Mouse (Mus musculus) midbrain, embryonic 10.5 days (tissue): ENCODE measurements around the gene Wdr73. TPM values are rescaled to one million over a fixed set of nuclear protein-coding genes. Genes with fewer than 3 reads are reported as not detected.
A peak's percentile ranks its signal among the peaks of the same experiment; 100 is the strongest.

Source experiments
- DNase-seq: peaks from one replicate; pipeline ENCODE4 v3.0.0-alpha.2; 2017; ENCODE audit warnings: low spot score
- H3K27ac ChIP-seq: fragments of 300-500 bp; sonication (generic); replicated peaks from 2 replicates; pipeline ENCODE4 v1.5.1; 2016; ENCODE audit warnings: mild to moderate bottlenecking
- H3K27me3 ChIP-seq: fragments of 300-500 bp; sonication (generic); 2 replicates; pipeline ENCODE4 v1.6.1; 2016; ENCODE audit warnings: low read depth, mild to moderate bottlenecking; ENCODE audit not compliant: poor library complexity, severe bottlenecking
- H3K36me3 ChIP-seq: fragments of 300-500 bp; sonication (generic); 2 replicates; pipeline ENCODE4 v1.6.1; 2016; ENCODE audit warnings: mild to moderate bottlenecking, moderate library complexity
- H3K4me1 ChIP-seq: fragments of 300-500 bp; sonication (generic); 2 replicates; pipeline ENCODE4 v1.6.1; 2016
- H3K4me3 ChIP-seq: fragments of 300-500 bp; sonication (generic); 2 replicates; pipeline ENCODE4 v1.5.1; 2016; ENCODE audit warnings: mild to moderate bottlenecking, moderate library complexity
- H3K9me3 ChIP-seq: fragments of 300-500 bp; sonication (generic); replicated peaks from 2 replicates; pipeline ENCODE4 v1.6.1; 2016; ENCODE audit warnings: mild to moderate bottlenecking
- WGBS: fragments of 180-500 bp; shearing (Covaris S2); methylation state at CpG from one replicate; pipeline ENCODE4 v1.1.7; 2016; 5-methylcytosine and 5-hydroxymethylcytosine counted together
- polyA plus RNA-seq: library from polyadenylated mRNA; unstranded; fragments of >200 nt; fragmentation: Nextera tagmentation; extraction: Ambion mirVana; gene quantifications from 2 replicates; pipeline ENCODE4 v1.2.1, GENCODE M21; 2016

The Wdr73 gene
- polyA plus RNA-seq, 1 experiment from 2014 or later = 48.0 TPM

GRCm38 (mm10) chr7:80862475-80862874 lies 38.6 kb downstream of the Wdr73 start:
- DNase-seq = no peak
- peak overlapping the region; percentile 14; the same call in 1 of the 2 replicates for H3K4me3 ChIP-seq
- no peak overlapping the region for H3K27ac ChIP-seq
- peaks cover 29% of the 10 kb centered on the region for H3K4me1 ChIP-seq
- 81% methylated on average over 2 of the region's 2 CpGs for whole genome bisulfite sequencing
- H3K9me3 ChIP-seq = no peaks in the 10 kb centered on the region
- no peaks in the 10 kb centered on the region for H3K27me3 ChIP-seq
- H3K36me3 ChIP-seq = peaks cover 46% of the 10 kb centered on the region

- peaks cover 30% of the 10 kb centered on the region for H3K36me3 ChIP-seq
- DNase-seq = peak; percentile 95
- H3K27ac ChIP-seq = peak within 1 kb of the TSS; percentile 98
- no peaks in the 10 kb centered on the region for H3K27me3 ChIP-seq
- WGBS = under 1% methylated on average over 40 of the region's 40 CpGs
- peaks cover 29% of the 10 kb centered on the region for H3K4me1 ChIP-seq
- no peaks in the 10 kb centered on the region for H3K9me3 ChIP-seq
- peak within 1 kb of the TSS; percentile 78 for H3K4me3 ChIP-seq
Measured at GRCm38 (mm10) chr7:80860729-80861274, 40.3 kb downstream of the Wdr73 start, which contains the start of gene Zscan2. Gene Zscan2, plus strand, starts transcription at chr7:80860920.

GRCm38 (mm10) chr7:80860227-80860626 lies 40.8 kb downstream of the Wdr73 start:
- peaks cover 24% of the 10 kb centered on the region for H3K36me3 ChIP-seq
- no peaks in the 10 kb centered on the region for H3K27me3 ChIP-seq
- peak overlapping the region; percentile 78 for H3K4me3 ChIP-seq
- peak overlapping the region; percentile 98 for H3K27ac ChIP-seq
- DNase-seq = peak; percentile 67
- H3K9me3 ChIP-seq = no peaks in the 10 kb centered on the region
- H3K4me1 ChIP-seq = peaks cover 29% of the 10 kb centered on the region
- 1% methylated on average over 13 of the region's 13 CpGs for WGBS

- Histone ChIP-seq H3K27me3 (no peaks in the 10 kb centered on the region), H3K36me3 (no peaks in the 10 kb centered on the region), H3K4me1 (peaks cover 17% of the 10 kb centered on the region), H3K9me3 (no peaks in the 10 kb centered on the region), H3K4me3 (no peak overlapping the region), H3K27ac (no peak overlapping the region)
- peak; percentile 74 for DNase-seq
- WGBS = 30% methylated on average over 6 of the region's 6 CpGs
Measured at GRCm38 (mm10) chr7:80857181-80857580, 43.9 kb downstream of the Wdr73 start.

- H3K4me1 ChIP-seq = peaks cover 5% of the 10 kb centered on the region
- no peaks in the 10 kb centered on the region for H3K9me3 ChIP-seq
- no peak overlapping the region for H3K27ac ChIP-seq
- no peaks in the 10 kb centered on the region for H3K36me3 ChIP-seq
- H3K4me3 ChIP-seq = no peak overlapping the region
- no peaks in the 10 kb centered on the region for H3K27me3 ChIP-seq
- no peak for DNase-seq
Measured at GRCm38 (mm10) chr7:80855316-80855715, 45.8 kb downstream of the Wdr73 start.

- Histone ChIP-seq H3K36me3 (no peaks in the 10 kb centered on the region), H3K4me3 (no peak overlapping the region), H3K27me3 (no peaks in the 10 kb centered on the region), H3K4me1 (no peaks in the 10 kb centered on the region), H3K9me3 (no peaks in the 10 kb centered on the region), H3K27ac (no peak overlapping the region)
- 89% methylated on average over 3 of the region's 3 CpGs for WGBS
- DNase-seq = no peak
Measured at GRCm38 (mm10) chr7:80853218-80853617, 47.9 kb downstream of the Wdr73 start.

- Histone ChIP-seq H3K9me3 (no peaks in the 10 kb centered on the region), H3K27ac (no peak overlapping the region), H3K36me3 (no peaks in the 10 kb centered on the region), H3K4me3 (no peak overlapping the region), H3K27me3 (no peaks in the 10 kb centered on the region), H3K4me1 (no peaks in the 10 kb centered on the region)
- no peak for DNase-seq
- WGBS = 86% methylated on average over 5 of the region's 5 CpGs
Measured at GRCm38 (mm10) chr7:80850520-80850919, 50.5 kb downstream of the Wdr73 start.

GRCm38 (mm10) chr7:80849710-80850109 lies 51.4 kb downstream of the Wdr73 start:
- Histone ChIP-seq H3K36me3 (no peaks in the 10 kb centered on the region), H3K4me1 (no peaks in the 10 kb centered on the region), H3K27me3 (no peaks in the 10 kb centered on the region), H3K27ac (no peak overlapping the region), H3K4me3 (no peak overlapping the region), H3K9me3 (no peaks in the 10 kb centered on the region)
- DNase-seq = peak; percentile 41
- WGBS = 33% methylated on average over 4 of the region's 4 CpGs

GRCm38 (mm10) chr7:80849267-80849666 lies 51.8 kb downstream of the Wdr73 start:
- Histone ChIP-seq H3K27ac (no peak overlapping the region), H3K9me3 (no peaks in the 10 kb centered on the region), H3K36me3 (no peaks in the 10 kb centered on the region), H3K27me3 (no peaks in the 10 kb centered on the region), H3K4me3 (no peak overlapping the region), H3K4me1 (no peaks in the 10 kb centered on the region)
- WGBS = 86% methylated on average over 2 of the region's 2 CpGs
- no peak for DNase-seq

- Histone ChIP-seq H3K27ac (no peak overlapping the region), H3K36me3 (no peaks in the 10 kb centered on the region), H3K27me3 (no peaks in the 10 kb centered on the region), H3K4me3 (no peak overlapping the region), H3K9me3 (no peaks in the 10 kb centered on the region), H3K4me1 (no peaks in the 10 kb centered on the region)
- DNase-seq = no peak
- 85% methylated on average over 5 of the region's 5 CpGs for WGBS
Measured at GRCm38 (mm10) chr7:80846709-80847108, 54.4 kb downstream of the Wdr73 start.

GRCm38 (mm10) chr7:80846280-80846678 lies 54.8 kb downstream of the Wdr73 start:
- H3K27ac ChIP-seq = no peak overlapping the region
- H3K4me3 ChIP-seq = no peak overlapping the region
- H3K27me3 ChIP-seq = no peaks in the 10 kb centered on the region
- no peak for DNase-seq
- WGBS = 88% methylated on average over 10 of the region's 10 CpGs
- H3K9me3 ChIP-seq = no peaks in the 10 kb centered on the region
- H3K36me3 ChIP-seq = no peaks in the 10 kb centered on the region
- H3K4me1 ChIP-seq = no peaks in the 10 kb centered on the region

- Histone ChIP-seq H3K27me3 (no peaks in the 10 kb centered on the region), H3K27ac (no peak overlapping the region), H3K4me1 (no peaks in the 10 kb centered on the region), H3K9me3 (no peaks in the 10 kb centered on the region), H3K4me3 (no peak overlapping the region), H3K36me3 (no peaks in the 10 kb centered on the region)
- WGBS = 80% methylated on average over 15 of the region's 15 CpGs
- no peak for DNase-seq
Measured at GRCm38 (mm10) chr7:80845621-80846279, 55.3 kb downstream of the Wdr73 start.

GRCm38 (mm10) chr7:80844691-80845090 lies 56.4 kb downstream of the Wdr73 start:
- H3K27ac ChIP-seq = no peak overlapping the region
- WGBS = 94% methylated on average over 12 of the region's 12 CpGs
- no peaks in the 10 kb centered on the region for H3K4me1 ChIP-seq
- H3K4me3 ChIP-seq = no peak overlapping the region
- H3K27me3 ChIP-seq = no peaks in the 10 kb centered on the region
- no peaks in the 10 kb centered on the region for H3K9me3 ChIP-seq
- DNase-seq = no peak
- H3K36me3 ChIP-seq = no peaks in the 10 kb centered on the region
